Mouse (Mus musculus): ENCODE results near the gene Suclg2. TPM values are rescaled to one million over a fixed set of nuclear protein-coding genes. Genes with fewer than 3 reads are reported as not detected.
A peak's percentile ranks its signal among the peaks of the same experiment; 100 is the strongest.
"Not testable (repeated sequence)": the region's sequence is repeated elsewhere in the genome, so short reads cannot be mapped to it uniquely, and the experiment has no call there.

Suclg2 gene
- total RNA-seq, 2 experiments from 2014 or later, result 38.1 to 48.0 TPM

- no peak for DNase-seq
- intact Hi-C loops (cut with DNase I), result no loop called here
These were observed 81.2 kb downstream of the Suclg2 start for GRCm38 (mm10) chr6:95637416-95637815.

GRCm38 (mm10) chr6:95635411-95635810, 83.2 kb downstream of the Suclg2 start:
- intact Hi-C loops (cut with DNase I), result no loop called here
- DNase-seq, result no peak

GRCm38 (mm10) chr6:95629071-95629470, 89.5 kb downstream of the Suclg2 start:
- DNase-seq, result no peak
- intact Hi-C loops (cut with DNase I), result no loop called here

- DNase-seq, result peak; percentile 47 to 68
- intact Hi-C loops (cut with DNase I), result no loop called here
These were observed 96.8 kb downstream of the Suclg2 start for GRCm38 (mm10) chr6:95621821-95622220.

- intact Hi-C loops (cut with DNase I), result no loop called here
- no peak for DNase-seq
These were observed 97.8 kb downstream of the Suclg2 start for GRCm38 (mm10) chr6:95620804-95621203.

- no peak for DNase-seq
- intact Hi-C loops (cut with DNase I), result no loop called here
These were observed 98.8 kb downstream of the Suclg2 start for GRCm38 (mm10) chr6:95619817-95620216.

- intact Hi-C loops (cut with DNase I), result no loop called here
- DNase-seq, result no peak
These were observed 100.2 kb downstream of the Suclg2 start for GRCm38 (mm10) chr6:95618434-95618833.

- DNase-seq, result no peak
- intact Hi-C loops (cut with DNase I), result no loop called here
These were observed 105.4 kb downstream of the Suclg2 start for GRCm38 (mm10) chr6:95613228-95613627.

- DNase-seq, result no peak
- intact Hi-C loops (cut with DNase I), result no loop called here
These were observed 106.1 kb downstream of the Suclg2 start for GRCm38 (mm10) chr6:95612412-95613022.

GRCm38 (mm10) chr6:95611059-95611458, 107.5 kb downstream of the Suclg2 start:
- no peak for DNase-seq
- intact Hi-C loops (cut with DNase I), result no loop called here

GRCm38 (mm10) chr6:95608123-95608522, 110.5 kb downstream of the Suclg2 start:
- DNase-seq, result no peak
- intact Hi-C loops (cut with DNase I), result no loop called here

GRCm38 (mm10) chr6:95600731-95601130, 117.9 kb downstream of the Suclg2 start:
- DNase-seq; intact Hi-C loops (cut with DNase I): not testable (repeated sequence)

GRCm38 (mm10) chr6:95596766-95597750, 121.5 kb downstream of the Suclg2 start:
- peak in 1 of 2 experiments; percentile 25 for DNase-seq
- intact Hi-C loops (cut with DNase I), result no loop called here

GRCm38 (mm10) chr6:95595852-95596251, 122.7 kb downstream of the Suclg2 start:
- intact Hi-C loops (cut with DNase I), result no loop called here
- no peak for DNase-seq

- no peak for DNase-seq
- intact Hi-C loops (cut with DNase I), result no loop called here
These were observed 124.4 kb downstream of the Suclg2 start for GRCm38 (mm10) chr6:95594239-95594638.

GRCm38 (mm10) chr6:95592396-95592795, 126.2 kb downstream of the Suclg2 start:
- DNase-seq, result no peak
- intact Hi-C loops (cut with DNase I), result no loop called here

GRCm38 (mm10) chr6:95590463-95590862, 128.1 kb downstream of the Suclg2 start:
- intact Hi-C loops (cut with DNase I), result no loop called here
- no peak for DNase-seq

- no peak for DNase-seq
- intact Hi-C loops (cut with DNase I), result no loop called here
These were observed 131.3 kb downstream of the Suclg2 start for GRCm38 (mm10) chr6:95587108-95587796.

- DNase-seq, result no peak
- intact Hi-C loops (cut with DNase I), result no loop called here
These were observed 136.7 kb downstream of the Suclg2 start for GRCm38 (mm10) chr6:95581893-95582292.

GRCm38 (mm10) chr6:95579792-95580191, 138.8 kb downstream of the Suclg2 start:
- no peak for DNase-seq
- intact Hi-C loops (cut with DNase I), result no loop called here

- no peak for DNase-seq
- intact Hi-C loops (cut with DNase I), result no loop called here
These were observed 143.1 kb downstream of the Suclg2 start for GRCm38 (mm10) chr6:95575531-95575930.
